Mouse (Mus musculus) T-helper 17 cell (primary cell): ENCODE results near the gene Mras.

Experiments used
- in situ Hi-C, 2 experiments: fragments of 300-600 bp; cut with MboI, MseI; formaldehyde crosslinking; loops; 1 replicate in 1 of 2; 2 replicates in 1 of 2; pipeline ENCODE4 v1.15.1; 2025; ENCODE audit warnings: high pct_unique_total_duplicates in 2 of 2

Mras gene

DNA sequence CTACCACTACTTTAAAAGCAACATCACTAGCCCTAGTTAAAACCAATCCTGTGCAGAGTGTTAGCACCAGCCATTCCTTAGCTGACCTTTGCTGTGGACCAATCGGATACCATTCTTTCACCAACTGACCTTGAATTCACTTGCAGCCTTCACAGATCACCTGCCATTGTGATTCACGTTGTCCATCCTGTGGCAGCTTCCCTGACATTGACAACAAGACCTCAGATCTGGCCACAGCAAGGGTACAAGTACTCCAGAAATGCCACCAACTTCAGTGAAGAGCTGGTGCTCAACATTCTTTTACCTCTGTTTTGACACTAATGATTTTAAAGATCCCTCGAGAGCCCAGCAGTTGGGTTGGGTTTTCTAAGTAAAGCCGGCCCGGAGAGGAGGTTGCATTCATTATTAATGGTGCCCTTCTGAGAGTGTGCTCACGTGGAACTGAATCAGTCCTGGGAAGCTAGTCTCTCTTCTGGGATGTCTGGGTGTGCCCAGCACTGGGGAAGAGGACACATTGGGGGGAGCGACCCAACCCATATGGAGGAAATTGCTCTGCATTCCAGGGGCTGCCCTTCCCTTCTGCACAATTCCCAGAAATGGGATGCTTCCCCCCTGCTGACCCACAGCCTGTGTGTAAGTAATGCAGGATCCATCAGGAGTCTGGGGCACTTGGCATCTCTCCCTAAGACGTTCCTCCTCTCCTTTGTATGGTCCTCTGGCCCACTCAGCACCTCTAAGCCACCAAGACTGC, 17.1 kb downstream of the Mras start:
- in situ Hi-C loops = no loop called here

DNA sequence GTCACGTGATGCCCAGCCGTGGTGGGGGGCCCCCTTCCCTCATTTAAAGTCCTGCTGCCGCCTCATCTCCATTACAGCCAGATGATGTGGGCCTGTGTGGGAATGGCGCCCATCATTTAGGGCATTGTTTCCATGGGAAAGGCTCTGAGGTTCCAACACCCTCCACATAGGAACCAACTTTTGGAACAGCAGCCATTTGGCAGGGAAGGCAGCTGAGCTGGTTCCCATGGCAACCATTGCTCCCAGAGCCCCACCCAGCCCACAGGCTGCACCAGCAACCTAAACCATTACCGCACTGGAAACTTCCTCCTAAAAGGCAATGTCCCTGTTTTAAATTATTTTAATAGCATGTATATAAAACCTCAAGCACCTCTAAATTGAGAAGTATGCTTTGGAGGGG, 18.8 kb downstream of the Mras start:
- in situ Hi-C loops = no loop called here

DNA sequence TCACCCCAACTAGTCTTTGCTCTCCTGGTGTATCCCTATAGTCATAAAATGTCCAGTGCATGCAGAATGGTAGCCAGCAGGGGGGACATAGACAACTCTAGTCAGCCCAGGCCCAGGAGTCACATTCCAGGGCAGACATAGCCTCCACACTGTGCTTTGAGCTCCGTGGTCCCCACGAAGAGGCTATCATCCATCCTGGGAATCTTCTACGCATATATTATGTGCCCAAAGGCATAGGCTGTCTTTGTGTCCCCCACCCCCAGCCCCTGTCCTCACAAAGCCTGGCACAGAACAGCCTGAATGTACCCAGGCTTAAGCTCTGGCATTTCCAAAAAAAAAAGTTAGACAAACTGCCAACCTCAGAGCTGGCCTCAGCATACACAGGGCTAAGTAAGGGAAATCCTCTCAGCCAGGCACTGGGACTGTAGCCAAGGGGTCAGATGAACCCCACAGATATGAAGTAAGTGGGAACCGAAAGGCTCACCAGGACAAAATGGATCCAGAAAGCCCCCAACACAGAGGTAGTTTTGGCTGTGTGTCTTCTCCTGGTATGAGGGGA, 19.8 kb downstream of the Mras start:
- in situ Hi-C loops = no loop called here

- in situ Hi-C loops = no loop called here
Measured at GRCm38 (mm10) chr9:99416809-99417208, 20.4 kb downstream of the Mras start.

DNA sequence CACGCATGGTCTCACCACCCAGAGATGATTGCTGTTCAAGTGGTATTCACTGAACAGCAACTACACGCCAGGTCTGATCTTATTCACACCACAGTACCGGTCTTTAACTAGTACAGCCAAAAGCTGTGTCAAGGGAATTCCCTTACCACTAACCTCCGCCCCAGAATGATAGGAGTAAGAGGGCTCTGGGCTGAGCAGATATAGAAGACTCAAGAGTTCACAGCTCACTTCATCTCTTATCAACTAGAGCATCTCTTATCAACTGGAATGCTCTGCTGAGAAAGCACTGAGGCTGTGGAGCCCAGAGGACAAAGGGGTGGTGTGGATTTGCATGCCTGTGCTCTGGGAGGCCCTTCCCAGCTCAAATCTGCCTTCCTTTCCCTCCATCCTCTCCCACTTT, 25.4 kb downstream of the Mras start:
- in situ Hi-C loops = no loop called here

GRCm38 (mm10) chr9:99411093-99411492, 26.1 kb downstream of the Mras start:
- in situ Hi-C loops = no loop called here

- in situ Hi-C loops = no loop called here
Measured at GRCm38 (mm10) chr9:99409280-99409679, 27.9 kb downstream of the Mras start.

DNA sequence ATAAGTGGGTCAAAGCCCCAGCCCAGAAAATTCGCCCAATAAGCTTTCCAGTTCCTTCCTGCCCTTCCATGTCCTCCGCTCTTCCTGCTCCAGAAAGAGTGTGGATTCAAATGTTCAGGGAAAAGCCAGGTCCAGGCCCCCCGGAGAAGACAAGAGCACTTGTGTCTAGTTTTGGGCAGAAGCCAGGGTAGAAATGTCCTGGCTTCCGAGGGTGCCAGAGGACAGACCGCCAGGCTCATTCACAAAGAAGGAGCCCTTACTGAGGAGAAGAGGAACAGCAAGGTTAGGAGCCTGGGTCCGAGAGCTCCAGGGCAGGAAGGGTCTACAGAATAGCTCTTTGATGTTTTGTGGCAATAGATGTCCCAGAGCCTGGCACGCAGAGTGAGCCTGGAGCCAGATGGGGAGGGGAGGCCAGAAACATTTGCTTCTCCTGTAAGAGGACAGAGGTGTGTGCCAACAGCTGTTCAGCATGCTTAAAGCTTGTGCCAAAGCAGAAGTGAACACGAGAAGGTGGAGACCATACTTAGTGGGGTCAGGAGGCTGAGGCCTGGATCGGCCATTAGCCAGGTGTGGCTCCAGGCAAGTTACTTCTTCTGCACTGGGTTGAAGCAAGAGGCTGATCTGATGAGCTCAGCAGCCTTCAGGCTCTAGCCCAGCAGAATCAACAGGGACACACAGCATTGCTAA, 35.8 kb downstream of the Mras start:
- in situ Hi-C loops = no loop called here

DNA sequence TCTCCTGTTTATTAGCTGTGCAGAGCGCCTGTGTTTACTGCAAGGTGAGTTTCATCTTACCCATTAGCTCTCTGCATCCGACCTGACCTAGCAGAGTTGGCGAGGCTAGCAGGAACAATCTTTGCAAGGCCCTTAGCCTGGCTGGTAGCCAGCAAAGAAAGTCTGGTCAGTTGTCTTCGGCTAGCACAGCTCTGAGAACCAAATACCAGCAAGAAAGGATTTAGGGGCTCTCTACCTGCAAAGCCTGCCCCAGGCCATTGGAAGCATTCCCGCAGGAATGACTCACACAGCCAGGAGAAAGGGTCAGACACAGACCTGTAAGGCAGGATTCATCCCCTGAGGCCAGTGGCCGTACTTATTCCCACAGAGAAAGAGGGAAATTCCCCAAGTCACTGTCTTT, 36.4 kb downstream of the Mras start:
- in situ Hi-C loops = no loop called here

- in situ Hi-C loops = no loop called here
Measured at GRCm38 (mm10) chr9:99397056-99397815, 39.9 kb downstream of the Mras start.

DNA sequence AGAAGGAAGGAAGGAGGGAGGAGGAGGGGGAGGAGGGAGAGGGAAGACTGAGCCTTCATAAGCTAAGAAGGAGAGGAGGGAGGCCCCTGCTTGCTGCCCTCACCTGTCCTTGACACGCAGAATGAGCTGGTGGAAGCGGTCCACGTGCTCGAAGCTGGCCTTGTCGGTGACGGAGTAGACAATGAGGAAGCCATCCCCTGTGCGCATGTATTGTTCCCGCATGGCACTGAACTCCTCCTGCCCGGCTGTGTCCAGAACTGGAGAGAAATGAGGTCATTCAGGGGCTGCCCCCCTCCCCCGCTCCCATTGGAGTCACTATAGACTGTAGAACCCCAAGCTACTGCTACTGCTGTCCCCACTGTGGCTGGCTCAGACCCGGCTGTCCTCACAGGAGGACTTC, 42.8 kb downstream of the Mras start:
- in situ Hi-C loops = no loop called here

- in situ Hi-C loops = no loop called here
Measured at GRCm38 (mm10) chr9:99393146-99393545, 44.0 kb downstream of the Mras start.

GRCm38 (mm10) chr9:99391557-99391956, 45.6 kb downstream of the Mras start:
- in situ Hi-C loops = no loop called here

DNA sequence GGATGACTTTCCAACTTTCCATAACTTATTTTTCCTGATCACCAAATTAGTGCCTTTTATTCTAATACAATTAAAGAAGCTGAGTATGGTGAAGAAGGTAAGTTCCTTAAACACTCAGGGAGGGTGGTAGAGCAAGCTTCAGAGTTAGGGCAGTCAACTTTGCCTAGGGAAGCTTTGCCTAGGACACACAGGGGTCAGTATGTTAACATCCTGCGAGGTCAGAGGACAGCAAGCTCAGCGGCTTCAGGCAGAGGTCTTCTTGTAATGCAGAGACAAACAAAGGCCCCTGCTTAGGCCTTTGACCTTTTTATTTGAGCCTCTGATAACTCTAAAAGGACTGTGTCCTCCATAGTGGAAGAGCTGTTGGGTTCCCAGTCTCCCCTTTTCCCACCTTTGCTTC, 46.5 kb downstream of the Mras start:
- in situ Hi-C loops = no loop called here

GRCm38 (mm10) chr9:99390201-99390600, 47.0 kb downstream of the Mras start:
- in situ Hi-C loops = no loop called here

DNA sequence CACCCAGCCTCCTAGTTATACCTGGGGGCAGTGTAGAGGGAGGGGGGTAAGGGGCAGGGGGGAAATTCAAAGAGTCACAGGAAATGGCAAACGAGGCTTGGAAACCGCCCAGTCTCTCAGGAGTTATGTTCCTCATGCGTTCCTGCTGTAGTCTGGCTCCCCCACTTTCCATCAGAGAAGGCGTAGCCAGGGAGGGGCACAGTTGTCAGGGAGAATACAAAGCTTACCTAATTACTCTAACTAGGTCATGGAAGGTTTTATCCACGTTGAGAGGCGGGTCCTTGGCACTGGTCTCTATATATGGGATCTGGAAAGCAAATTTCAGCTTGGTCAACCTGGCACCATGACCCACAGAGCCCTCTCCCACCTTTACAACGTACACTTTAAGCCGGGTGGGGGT, 47.7 kb downstream of the Mras start:
- in situ Hi-C loops = no loop called here

DNA sequence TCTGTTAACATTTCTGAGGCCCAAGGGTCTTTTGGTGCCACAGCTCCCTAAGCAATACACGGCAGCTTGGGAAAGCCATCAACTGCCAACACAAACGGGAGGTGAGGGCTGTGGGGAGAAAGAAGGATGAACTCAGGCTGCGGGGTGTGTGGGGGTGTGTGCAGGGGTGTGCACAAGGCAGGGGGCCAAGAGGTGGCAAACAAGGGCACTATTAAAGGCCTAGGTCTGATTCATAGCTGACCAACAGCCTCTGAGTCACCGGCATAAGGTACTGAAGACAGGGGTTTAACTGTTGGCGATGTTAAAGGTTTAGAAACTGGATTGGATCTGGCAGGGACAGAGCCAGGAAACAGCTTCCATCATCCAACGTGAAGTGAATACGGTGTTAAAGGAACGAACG, 48.3 kb downstream of the Mras start:
- in situ Hi-C loops = no loop called here

DNA sequence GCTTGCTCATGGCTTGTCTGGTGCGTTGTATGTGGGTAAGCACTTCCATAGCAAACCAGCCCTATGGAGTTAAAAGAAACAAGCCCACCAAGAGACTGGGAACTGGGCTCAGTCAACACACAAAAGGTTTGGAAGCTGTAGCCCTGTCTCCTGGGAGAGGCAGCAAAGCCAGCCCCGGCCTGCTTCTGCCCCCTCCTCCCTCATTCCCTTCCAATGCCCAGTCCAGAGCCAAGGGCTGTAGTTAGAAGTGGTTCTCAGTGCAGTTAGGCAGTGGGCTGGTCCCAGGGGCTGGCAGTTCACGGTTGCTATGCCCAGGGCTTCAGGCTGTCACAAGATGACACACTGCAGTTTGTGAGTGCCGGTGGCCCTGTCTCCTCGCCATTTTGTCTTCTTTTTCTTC, 49.1 kb downstream of the Mras start:
- in situ Hi-C loops = no loop called here

DNA sequence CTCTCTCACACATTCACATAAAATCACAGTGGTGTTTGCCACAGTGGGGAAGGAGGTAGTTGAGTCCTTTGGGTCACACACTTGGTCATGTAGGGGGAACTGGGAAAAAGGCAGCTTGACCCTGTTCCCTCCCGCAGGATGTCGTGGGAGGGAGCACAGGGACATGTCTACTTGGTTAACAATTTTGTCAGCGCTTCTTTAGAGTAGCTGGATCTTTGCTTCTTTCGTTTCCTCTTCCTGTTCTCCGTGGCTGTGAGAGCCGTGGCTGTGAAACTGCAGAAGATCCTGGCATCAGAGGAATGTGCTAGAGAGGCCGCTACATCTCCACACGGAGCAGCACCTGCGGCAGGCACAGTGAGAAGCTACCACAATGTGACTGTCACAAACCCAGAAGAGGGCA, 54.6 kb downstream of the Mras start:
- in situ Hi-C loops = no loop called here

GRCm38 (mm10) chr9:99379194-99379593, 58.0 kb downstream of the Mras start:
- in situ Hi-C loops = loop anchor here (5.0 kb wide), 1 partner anchor 317 kb away; no protein-coding TSS in a partner anchor

DNA sequence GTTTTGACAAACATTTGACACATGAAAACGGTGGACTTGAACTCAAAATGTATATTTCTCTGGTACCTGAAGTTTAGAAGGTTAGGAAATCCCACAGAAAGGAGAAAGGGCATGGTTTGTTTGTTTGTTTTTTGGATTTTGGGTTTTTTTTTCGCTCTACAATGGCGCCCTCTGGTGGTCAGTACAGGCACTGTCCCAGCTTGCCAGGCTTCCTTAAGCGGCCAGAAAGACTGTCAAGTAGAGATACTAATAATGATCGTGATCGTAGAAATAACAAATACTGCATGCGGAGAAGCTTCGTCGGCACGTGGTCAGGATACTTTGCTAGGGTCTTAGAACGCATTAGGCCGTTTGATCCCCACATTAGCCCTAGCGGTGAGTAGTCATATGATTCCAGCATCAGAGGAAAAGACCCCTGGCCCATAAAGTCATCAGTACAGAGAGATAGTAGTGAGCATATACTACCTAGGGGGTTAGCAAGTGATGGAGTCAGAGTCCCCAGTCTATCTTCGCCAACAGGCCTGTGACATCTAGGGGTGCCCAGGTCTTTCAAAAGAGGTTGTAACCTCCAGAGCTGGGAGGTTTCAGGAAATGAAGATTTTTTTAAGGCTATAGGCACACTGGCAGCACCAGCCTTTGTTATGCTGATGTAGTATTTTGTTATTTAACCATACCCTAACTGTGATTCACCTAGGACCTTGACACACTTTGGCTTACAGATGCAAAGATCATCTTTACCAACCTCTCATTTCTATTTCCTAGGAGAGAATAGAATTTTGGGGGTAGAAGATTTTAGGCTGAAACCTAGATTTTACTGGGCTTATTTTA, 60.4 kb downstream of the Mras start:
- in situ Hi-C loops = loop anchor here (5.0 kb wide), 1 partner anchor 315 kb away; no protein-coding TSS in a partner anchor
